Mouse (Mus musculus) monocyte, adult 5-6 weeks (primary cell): ENCODE measurements around the gene Ccdc130. TPM values are rescaled to one million over a fixed set of nuclear protein-coding genes. Genes with fewer than 3 reads are reported as not detected.
A peak's percentile ranks its signal among the peaks of the same experiment; 100 is the strongest.

ENCODE experiments used
- ATAC-seq: fragments of 153-309, 156-312 bp; replicated peaks from 2 replicates; pipeline ENCODE4 v1.8.0; 2017; ENCODE audit warnings: mild to moderate bottlenecking; ENCODE audit not compliant: low TSS enrichment, insufficient number of reproducible peaks, severe bottlenecking, poor library complexity, low FRiP score
- total RNA-seq: library from RNA; stranded (forward); fragments of 200-1000, 200-491, 200-594 nt; gene quantifications from 3 replicates; pipeline ENCODE4 v1.2.3, GENCODE M21; 2017

Gene Ccdc130
- total RNA-seq, 1 experiment from 2014 or later: 6.4 TPM

DNA sequence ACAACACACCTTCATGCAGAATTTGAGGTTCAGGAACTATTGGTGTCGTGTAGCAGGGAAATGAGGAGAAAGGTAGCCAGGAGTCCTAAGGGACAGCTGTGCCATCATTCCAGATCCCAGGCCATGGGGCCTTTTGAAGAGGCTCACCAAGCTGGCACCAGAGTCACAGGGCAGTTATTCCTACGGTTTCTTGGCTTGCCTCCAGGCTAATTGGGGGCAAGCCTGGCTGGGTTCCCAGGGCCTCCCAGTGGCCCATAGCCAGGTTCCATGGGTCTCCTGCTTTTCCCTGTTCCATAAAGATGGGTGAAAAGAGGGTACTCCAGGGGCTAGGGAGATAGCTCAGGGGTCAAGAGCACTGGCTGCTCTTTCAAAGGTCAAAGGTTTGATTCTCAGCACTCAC is 28.4 kb downstream of the Ccdc130 start:
- ATAC-seq: no peak

DNA sequence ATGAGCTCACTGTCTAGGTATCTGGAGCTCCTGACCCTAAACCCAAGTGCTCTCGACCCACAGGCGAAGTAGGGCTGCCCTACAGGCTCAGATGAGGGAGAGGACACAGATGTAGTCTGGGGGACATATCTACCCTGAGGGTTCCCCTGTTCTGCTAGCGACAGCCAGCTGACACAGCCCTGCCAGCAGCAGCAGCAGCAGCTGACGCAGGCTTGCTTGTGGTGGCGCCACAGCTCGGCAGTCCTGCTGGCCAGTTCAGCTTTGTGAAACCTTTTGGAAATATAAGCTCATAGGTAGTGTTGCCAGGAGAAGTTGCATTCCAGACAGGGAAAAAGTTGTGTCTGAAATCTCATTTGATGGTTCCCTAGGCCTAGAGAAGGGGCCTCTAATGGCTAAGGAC is 29.0 kb downstream of the Ccdc130 start:
- no peak for ATAC-seq

DNA sequence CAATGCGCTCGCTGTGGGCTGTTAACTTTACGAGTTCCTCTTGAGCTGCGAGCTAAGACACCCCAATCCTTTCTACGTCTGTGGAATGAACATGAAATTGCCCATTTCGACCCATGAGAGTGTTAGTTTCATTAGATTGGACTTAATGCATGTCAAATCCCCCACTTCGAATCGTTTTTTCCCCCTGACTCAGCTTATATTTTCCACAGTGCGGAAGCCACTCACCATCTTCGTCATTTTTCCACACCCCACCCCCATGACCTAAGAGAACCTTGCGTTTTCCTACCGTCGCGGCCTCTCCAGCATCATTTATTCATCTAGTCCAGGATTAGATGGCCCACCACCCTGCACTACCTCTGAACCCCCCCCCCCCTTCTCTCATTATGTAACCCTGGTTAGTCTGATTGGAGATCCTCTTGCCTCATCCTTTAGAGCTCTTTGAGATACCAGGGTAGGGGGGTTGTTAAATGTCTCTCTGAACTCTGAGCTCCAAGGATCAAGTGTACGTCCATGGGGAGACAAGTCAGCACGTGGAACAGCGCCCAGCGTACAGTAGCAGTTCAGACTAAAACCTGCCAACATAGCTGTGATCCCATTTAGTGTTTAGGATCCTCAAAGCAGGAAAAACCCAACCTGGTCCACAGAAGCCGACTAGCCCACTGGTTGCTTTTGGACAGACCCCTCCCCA is 32.5 kb downstream of the Ccdc130 start:
- no peak for ATAC-seq

DNA sequence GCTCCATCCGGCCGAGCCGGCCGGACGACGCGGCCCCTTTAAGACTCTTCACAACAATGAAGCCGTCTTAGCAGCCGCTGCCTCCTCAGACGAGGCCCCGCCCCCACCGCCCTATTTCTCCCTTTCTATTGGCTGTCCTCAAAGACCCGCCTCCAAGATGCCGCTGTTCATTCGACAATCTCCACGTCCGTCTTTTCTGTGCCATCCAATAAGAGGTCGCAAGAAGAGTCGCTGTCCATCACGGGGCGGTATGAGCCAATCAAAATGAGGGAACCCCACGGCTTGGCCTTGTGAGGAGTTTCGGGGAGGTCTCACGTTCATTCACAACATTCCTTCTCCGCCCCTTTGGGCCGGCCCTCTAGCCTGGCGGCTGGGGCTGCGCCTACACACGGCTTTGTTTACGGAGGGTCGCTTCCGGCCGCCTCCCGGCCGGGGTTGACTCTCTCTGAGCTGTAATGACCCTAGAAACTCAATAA is 33.1 kb downstream of the Ccdc130 start, which contains the start of gene Zswim4:
Gene Zswim4 (minus strand): TSS at position 58 of the 476 bp plus-strand sequence.
- ATAC-seq: peak; percentile 97

DNA sequence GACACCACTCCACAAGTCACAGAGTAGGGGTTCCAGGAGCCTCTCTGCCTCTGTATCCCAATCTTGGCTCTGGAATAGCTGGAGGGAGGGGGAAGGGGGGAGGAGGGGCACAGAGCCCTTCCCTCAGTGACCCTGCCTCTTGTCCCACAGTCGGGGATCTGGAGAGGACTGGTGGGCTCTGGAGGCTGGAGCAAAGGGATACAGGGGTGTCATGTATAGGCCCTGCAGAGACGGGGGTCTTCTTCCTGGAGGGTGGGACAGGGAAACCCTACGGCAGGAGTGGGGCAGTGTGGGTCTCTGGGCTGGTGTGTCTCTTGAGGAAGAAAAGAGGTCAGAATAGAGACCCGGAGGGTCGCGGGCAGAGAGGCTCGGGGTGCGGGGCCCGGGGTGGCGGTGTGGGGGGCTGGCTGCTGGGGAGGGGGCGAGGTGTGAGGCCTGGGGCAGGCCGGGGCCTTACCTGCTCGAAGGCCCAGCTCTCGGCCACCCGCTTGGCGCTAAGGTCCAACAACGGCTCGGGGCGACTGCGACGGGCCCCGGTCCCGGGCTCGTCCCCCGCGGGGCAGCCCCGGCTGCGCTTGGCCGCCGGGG is 33.7 kb downstream of the Ccdc130 start:
- ATAC-seq: no peak

DNA sequence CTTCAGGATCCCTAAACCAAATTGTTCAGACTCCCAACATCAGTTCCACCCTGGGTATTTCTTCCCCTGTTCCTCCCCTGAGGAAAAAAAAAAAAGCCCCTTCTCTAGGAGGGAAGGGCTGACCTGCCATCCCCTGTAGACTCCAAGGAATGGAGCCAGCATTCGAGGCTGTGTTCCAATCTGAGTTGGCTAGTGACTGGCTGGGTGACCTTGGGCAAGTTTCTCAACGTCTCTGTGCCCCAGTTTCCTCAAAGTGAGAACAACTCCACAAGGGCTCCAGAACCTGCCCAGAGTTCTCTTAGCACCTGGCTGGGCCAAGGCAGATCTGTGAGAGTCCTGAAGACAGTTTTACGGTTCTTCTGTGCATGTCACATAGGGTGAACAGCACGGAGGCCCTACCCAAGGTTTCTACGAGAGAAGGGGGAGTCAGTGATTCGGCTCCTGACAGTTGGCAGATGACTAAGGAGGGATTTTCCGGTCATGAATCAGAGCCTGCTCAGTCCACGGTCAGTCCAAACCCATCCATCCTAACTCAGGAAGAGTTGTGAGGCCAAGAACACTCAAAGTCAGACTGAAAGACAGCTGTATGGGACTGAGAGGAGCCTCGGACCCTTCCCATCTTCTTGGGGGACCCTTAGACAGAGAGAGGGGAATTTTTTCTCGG is 34.3 kb downstream of the Ccdc130 start:
- no peak for ATAC-seq

DNA sequence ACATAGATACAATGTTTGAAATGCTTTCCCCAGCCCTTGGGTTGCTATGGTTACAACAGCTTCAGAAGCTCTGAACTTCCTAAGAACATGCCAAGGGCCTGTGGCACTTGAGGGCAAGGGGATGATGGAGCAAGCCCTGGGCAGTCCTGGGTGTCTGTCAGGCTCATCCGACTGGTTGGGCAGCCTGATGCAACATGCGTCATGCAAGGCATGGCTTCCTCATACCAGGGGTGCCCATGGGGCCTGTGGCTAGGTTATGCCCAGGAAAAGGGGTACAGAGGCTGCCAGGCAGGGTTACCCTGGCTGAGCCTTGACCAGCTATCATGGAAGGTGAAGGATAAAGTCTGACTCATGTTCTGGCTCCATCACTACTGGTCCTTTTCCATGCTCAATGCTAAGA is 37.1 kb downstream of the Ccdc130 start:
- ATAC-seq: no peak

DNA sequence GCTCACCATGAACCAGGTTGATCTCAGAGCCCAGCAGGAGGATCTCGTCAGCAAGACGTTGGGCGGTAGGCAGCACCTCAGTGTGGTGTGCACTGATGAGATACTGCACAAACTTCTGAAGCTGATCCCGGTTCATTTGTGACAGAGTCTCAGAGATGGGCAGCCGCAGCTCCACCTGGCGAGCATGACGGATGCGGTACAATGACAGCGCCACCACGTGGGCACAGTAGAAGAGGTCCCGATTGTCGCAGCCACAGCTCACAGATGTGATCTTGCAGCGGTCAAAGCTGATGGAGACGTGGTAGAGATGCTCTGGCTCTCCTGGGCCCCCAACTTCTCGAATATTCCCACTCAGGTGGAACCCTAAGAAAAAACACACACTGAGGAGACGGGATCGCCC is 39.4 kb downstream of the Ccdc130 start:
- no peak for ATAC-seq

DNA sequence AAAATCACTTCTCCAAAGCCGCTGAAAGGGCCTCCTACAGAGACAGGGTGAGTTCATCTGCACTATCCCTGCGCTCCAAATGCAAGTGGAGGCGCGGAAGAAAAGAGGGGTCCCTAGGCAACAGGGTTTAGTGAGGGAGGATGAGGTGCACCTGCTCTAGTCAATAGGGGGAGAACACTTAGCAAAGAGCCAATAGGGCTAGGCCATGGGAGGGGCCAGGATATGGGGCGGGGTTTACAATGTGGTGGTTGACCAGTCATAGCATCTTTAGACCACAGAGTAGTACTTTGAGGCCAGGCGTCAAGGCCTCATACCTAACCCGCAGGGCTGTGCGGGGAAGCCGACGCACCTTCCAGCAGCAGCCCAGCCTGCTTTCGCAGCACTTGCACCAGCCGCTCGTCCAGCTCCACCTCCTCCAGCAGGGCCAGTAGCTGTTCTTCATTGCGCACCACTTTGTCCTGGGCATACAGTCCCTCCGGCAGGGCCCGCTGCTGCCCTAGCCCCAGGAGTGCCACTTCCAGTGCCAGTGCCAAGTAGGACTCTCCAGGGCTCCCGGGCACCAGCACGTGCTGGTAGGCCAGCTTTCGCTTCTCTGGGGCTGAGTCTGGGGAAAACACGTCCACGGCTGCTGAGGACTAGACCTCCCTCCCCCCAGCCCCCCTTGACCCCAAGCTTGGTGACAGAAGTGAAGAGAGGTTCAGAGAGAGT is 46.7 kb downstream of the Ccdc130 start:
- ATAC-seq: no peak

DNA sequence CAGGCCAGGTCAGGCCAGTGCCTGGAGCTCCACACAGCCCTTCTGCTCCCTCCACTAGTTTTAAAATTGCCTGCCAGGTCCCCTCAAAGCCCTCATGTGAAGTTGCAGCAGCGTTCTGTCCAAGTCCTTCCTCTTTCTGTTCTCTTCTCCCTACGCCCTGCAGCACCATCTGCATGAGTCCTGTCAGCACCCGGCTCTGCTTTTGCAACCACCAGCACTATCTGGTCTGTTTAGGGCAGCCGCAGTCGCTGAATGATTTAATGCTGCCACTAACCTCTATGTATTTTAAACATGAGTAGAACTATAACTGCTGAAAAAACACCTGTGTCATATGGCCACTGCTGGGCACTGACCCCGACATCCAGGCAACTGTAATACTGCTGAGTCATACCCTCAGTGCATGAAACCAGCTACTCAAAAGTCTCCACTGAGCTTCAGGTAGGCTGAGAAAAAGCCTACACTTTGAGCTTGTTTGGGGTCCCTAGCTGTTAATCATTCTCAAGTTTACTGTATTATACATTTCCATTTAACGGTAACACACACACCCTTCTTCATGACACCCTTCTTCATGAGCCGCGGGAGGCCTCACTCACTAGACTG is 47.5 kb downstream of the Ccdc130 start:
- peak; percentile 51; the same call in 1 of the 2 replicates for ATAC-seq

DNA sequence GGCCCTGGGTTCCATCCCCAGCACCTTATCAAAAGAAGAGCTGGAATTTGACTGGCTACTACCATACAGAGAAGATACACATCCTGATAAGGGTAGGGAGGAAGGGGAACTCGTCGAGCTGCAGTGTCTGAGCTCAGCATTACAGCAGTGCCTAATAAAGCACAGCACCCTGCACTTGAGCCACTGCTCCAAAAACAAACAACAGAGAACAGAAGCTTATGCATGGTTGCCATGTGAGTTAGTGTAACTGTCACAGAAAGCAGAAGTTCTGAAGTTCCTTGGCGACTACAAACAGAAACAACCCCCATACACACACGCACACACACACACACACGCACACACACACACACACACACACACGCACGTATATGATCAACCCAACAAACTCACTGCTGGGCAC is 50.1 kb downstream of the Ccdc130 start:
- ATAC-seq: peak; percentile 65

DNA sequence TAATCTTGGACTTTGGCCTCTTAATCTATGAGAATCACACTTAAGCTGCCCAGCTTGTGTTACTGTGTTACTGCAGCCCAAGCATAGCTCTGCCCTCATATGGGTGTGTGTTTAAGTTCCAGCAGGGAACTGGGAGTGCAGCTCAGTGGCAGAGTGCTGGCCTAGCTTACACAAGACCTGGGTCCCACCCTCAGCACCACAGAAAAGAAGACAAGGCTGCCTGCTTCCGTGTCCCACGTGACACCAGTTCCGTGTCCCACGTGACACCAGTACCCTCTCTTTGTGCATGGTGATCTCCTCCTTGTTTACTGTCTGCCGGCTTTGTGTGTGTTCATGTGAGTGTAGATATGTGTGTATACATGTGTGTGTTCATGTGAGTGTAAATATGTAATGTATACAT is 52.0 kb downstream of the Ccdc130 start:
- ATAC-seq: peak; percentile 62

DNA sequence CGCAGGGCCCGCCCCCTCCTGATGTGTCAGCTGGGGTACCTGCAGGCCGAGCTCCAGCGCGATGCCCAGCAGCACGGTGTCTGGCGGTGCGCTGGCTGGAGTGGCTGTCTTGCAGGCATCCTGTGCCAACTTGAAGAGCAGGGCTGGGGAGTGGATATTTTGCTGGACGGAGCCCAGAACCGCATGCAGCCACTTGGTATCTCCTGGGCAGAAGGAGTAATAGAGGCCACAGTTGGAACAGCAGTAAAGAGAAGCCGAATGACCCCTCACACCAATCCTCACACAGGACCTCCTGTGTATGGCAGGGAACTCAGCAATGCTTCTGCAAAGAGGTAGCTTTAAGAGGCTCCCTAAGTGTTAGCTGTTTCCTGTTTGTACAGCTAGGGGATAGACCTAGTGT is 53.0 kb downstream of the Ccdc130 start:
- ATAC-seq: no peak

DNA sequence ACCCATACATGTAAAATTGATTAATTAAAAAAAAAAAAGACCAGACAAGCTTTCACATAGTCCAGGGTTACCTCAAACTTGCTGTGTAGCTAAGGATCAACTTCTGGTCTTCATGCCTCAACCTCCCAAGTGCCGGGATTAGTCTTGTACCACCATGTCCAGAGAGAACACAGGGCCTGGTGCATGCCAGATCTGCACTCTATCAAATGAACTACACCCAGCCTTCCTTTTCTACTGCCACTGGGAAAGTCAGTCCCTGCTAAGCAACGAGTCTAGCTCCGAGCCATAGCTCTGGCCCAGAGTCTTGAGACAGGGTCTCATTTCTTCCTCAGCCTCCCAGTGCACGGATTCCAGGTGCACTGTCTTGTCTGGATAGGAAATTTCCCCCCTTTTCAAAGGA is 56.9 kb downstream of the Ccdc130 start:
- ATAC-seq: no peak

DNA sequence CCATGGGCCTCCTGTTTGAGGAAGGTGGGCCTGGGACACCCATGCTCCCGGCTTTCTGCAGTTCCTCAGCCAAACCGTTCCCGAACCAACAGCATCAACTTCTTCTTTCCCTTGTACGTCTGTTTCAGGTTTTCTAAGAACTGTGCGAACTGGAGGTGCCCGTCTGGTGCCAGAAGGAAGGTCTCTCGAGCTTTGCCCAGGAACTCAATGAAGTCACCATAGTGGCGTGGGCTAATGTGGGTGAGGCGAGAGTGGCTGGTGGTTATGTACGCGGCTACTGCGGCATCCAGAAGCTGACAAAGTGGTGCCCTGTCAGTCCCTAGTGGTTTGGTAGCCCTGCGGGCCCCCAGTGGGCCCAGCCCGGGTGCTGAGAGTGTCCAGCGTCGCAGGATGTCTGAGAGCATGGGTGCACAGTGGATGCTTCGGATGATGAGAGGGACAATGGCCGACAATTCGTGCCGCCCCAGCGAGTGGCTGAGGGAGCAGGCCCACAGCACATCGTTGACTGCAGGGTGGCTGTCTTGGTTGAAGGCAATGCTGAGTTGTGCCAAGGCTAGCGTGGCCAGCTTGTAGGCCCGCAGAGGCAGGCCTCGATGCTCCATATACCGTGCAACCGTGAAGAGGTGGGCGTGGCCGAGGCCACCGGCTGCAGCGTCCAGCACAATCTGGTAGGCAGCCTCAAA is 58.2 kb downstream of the Ccdc130 start:
- ATAC-seq: no peak

DNA sequence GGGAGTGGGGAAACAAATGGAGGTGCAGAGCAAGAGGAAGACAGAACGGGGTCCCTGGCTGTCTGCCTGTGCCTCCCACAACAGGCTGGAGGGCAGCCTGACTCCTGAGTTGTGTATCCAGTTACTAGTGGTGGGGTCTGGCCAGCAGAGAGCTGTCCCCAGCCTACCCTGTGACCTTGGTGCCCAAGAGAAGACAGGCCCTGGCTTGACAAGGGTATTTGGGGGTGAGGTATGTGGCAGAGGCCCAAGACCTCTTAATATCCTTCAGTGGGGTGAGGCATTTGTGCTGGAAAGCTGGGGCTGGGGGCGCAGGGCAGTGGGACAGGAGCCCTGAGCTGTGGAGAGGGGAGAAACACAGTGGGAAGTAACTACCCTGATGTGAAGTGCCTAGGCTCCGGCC is 59.0 kb downstream of the Ccdc130 start:
- no peak for ATAC-seq

DNA sequence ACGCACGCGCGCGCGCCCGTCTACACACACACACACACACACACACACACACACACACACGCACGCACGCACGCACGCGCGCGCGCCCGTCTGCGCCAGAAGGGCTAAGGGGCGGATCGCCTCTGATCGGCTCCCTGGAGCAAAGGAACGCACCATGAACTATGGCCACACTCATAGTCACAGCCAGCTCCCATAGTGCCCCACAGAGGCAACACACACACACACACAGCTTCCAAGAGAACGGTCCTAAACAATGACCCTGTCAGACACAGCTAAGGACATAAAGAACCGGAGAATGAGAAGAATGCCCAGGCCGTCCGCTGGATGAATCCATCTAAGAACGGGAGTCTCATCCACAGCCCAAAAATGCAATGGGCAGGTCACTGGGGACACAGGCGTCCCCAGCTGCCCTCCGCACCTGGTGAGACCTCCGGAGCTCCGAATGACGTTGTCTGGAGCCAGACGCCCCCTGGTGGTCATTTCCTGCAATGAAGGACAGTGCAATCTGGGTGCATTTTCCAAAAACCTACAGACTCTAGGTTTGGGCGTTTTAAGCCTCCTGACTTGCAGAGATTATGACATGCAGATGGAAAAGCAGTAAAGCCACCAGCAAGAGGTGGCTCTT is 59.9 kb downstream of the Ccdc130 start:
- peak; percentile 27; the same call in 1 of the 2 replicates for ATAC-seq
